26 mouse cellular contexts compared by ENCODE assay signal in genomic region chr9:81041967-81042366, GRCm38 (mm10).
"Had no signal": no experiment of that assay in that cellular context is flagged by ENCODE, and none has a peak within 500 bp of the region (broad histone marks: within the 10 kb centered on the region; RNA-seq: fewer than 3 reads in every experiment).

No protein-coding gene starts in this region.

- H3K9ac ChIP-seq: heart, embryonic 12.5 days; hindbrain, embryonic 12.5 days; hindbrain, embryonic 14.5 days; intestine, embryonic 15.5 days; limb, embryonic 13.5 days; limb, embryonic 15.5 days; liver, embryonic 12.5 days had no signal

- H3K9me3 ChIP-seq: heart, embryonic 10.5 days; heart, embryonic 12.5 days; hindbrain, embryonic 10.5 days; hindbrain, embryonic 12.5 days; intestine, embryonic 15.5 days; limb, embryonic 13.5 days; limb, embryonic 15.5 days; liver, embryonic 12.5 days had no signal

- H3K4me2 ChIP-seq: heart, embryonic 12.5 days; hindbrain, embryonic 12.5 days; hindbrain, embryonic 14.5 days; intestine, embryonic 15.5 days; limb, embryonic 13.5 days; limb, embryonic 15.5 days; liver, embryonic 12.5 days had no signal

- H3K36me3 ChIP-seq: heart, embryonic 10.5 days; heart, embryonic 12.5 days; hindbrain, embryonic 10.5 days; hindbrain, embryonic 12.5 days; intestine, embryonic 15.5 days; limb, embryonic 13.5 days; limb, embryonic 15.5 days; liver, embryonic 12.5 days had no signal

- H3K27me3 ChIP-seq: heart, embryonic 12.5 days; hindbrain, embryonic 12.5 days; intestine, embryonic 15.5 days; limb, embryonic 13.5 days; limb, embryonic 15.5 days; liver, embryonic 12.5 days had no signal

- H3K4me1 ChIP-seq: heart, embryonic 10.5 days; heart, embryonic 12.5 days; hindbrain, embryonic 10.5 days; hindbrain, embryonic 12.5 days; intestine, embryonic 15.5 days; limb, embryonic 13.5 days; limb, embryonic 15.5 days; liver, embryonic 12.5 days had no signal

- H3K27ac ChIP-seq: gastrocnemius, adult 2 months; heart, embryonic 10.5 days; hindbrain, embryonic 10.5 days; hindbrain, embryonic 12.5 days; hindbrain, embryonic 14.5 days; intestine, embryonic 15.5 days; layer of hippocampus, adult 2 months; limb, embryonic 13.5 days; limb, embryonic 15.5 days; liver, embryonic 12.5 days had no signal

- ATAC-seq: hindbrain, embryonic 16.5 days; inflammation-experienced regulatory T-cells, adult 6 months; intestine, embryonic 15.5 days; intestine, postnatal 0 days; liver, embryonic 12.5 days had no signal

- DNase-seq: gastrocnemius, adult 2 months; gastrocnemius, postnatal 10 days; gastrocnemius, postnatal 25 days; heart, adult 18-20 months; heart, postnatal 10 days; heart, postnatal 4 days; kidney, adult 18-20 months; kidney, adult 8-10 months; kidney, postnatal 10 days; kidney, postnatal 25 days; kidney, postnatal 4 days; layer of hippocampus, postnatal 36 days; left cerebral cortex, postnatal 4 days had no signal

- H3K4me3 ChIP-seq: gastrocnemius, adult 2 months; heart, embryonic 10.5 days; heart, embryonic 12.5 days; hindbrain, embryonic 10.5 days; hindbrain, embryonic 12.5 days; intestine, embryonic 15.5 days; layer of hippocampus, adult 2 months; limb, embryonic 13.5 days; limb, embryonic 15.5 days; liver, embryonic 12.5 days had no signal
